Mouse (Mus musculus): ENCODE data around the gene Ankrd44. TPM values are rescaled to one million over a fixed set of nuclear protein-coding genes. Genes with fewer than 3 reads are reported as not detected.

Gene Ankrd44
- polyA plus RNA-seq, 1 experiment from 2014 or later: 25.8 TPM

GRCm38 (mm10) chr1:54841788-54842187 is 84.4 kb downstream of the Ankrd44 start:
- Histone ChIP-seq H3K9me3 (no peaks in the 10 kb centered on the region), H3K4me2 (no peak overlapping the region), H3K4me3 (no peak overlapping the region), H3K4me1 (peaks cover 67% of the 10 kb centered on the region), H3K9ac (no peak overlapping the region), H3K36me3 (no peaks in the 10 kb centered on the region), H3K27me3 (no peaks in the 10 kb centered on the region), H3K27ac (no peak overlapping the region)
- ATAC-seq (ENCODE audit: insufficient number of reproducible peaks, insufficient read depth, low FRiP score, low TSS enrichment, low read depth): no peak
- WGBS: 43% methylated on average over 5 of the region's 5 CpGs

DNA sequence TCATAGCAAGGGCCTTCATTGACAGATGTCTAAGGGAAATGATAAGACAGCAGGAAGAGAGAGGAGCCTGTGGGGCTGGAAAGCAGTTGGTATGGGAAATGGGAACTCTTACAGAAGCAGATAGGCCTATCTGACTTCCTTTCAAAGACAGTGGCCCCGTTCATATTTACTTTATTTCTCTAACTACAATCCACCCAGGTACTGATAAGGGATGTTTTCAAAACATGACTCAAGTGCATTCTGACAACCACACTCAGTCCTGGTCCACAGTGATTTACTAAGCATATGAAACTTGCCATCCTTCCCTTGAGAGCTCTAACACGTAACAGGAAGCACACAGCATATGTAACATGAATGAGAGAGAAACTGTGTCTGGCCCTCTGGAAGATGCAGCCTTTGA is 86.1 kb downstream of the Ankrd44 start:
- H3K9me3 ChIP-seq: no peaks in the 10 kb centered on the region
- ATAC-seq (ENCODE audit: insufficient number of reproducible peaks, insufficient read depth, low FRiP score, low TSS enrichment, low read depth): no peak
- H3K4me1 ChIP-seq: peaks cover 65% of the 10 kb centered on the region
- WGBS: 68% methylated on average over 2 of the region's 2 CpGs
- no peaks in the 10 kb centered on the region for H3K36me3 ChIP-seq
- H3K4me3 ChIP-seq: no peak overlapping the region
- H3K9ac ChIP-seq: no peak overlapping the region
- H3K27me3 ChIP-seq: no peaks in the 10 kb centered on the region
- H3K27ac ChIP-seq: 0 out of 2 replicates have a peak overlapping the region, but pooled peaks have one; percentile 11
- H3K4me2 ChIP-seq: no peak overlapping the region

DNA sequence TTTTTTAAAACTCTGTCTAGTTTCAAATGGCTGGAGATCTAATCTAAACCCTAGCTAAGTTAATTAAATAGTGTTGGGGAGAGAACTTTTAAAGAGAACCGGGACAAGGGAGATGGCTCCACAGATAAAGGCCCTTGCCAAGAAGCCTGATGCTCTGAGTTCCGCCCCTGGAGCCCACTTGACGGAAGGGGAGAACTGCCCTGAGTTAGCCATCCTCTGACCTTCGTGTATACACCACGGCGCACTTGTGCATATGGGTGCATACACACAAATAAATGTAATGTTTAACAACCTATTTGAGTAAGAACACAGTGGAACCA is 87.7 kb downstream of the Ankrd44 start:
- ATAC-seq (ENCODE audit: insufficient number of reproducible peaks, insufficient read depth, low FRiP score, low TSS enrichment, low read depth): no peak
- no peaks in the 10 kb centered on the region for H3K27me3 ChIP-seq
- no peak overlapping the region for H3K9ac ChIP-seq
- H3K36me3 ChIP-seq: no peaks in the 10 kb centered on the region
- H3K4me1 ChIP-seq: peaks cover 58% of the 10 kb centered on the region
- peak overlapping the region; percentile 77 for H3K27ac ChIP-seq
- WGBS: 62% methylated on average over 6 of the region's 6 CpGs
- H3K4me3 ChIP-seq: no peak overlapping the region
- peak overlapping the region; percentile 11; the same call in 1 of the 2 replicates for H3K4me2 ChIP-seq
- no peaks in the 10 kb centered on the region for H3K9me3 ChIP-seq

- no peaks in the 10 kb centered on the region for H3K36me3 ChIP-seq
- no peaks in the 10 kb centered on the region for H3K9me3 ChIP-seq
- H3K4me2 ChIP-seq: peak overlapping the region; percentile 11; the same call in 1 of the 2 replicates
- ATAC-seq (ENCODE audit: insufficient number of reproducible peaks, insufficient read depth, low FRiP score, low TSS enrichment, low read depth): no peak
- no peaks in the 10 kb centered on the region for H3K27me3 ChIP-seq
- H3K4me3 ChIP-seq: no peak overlapping the region
- H3K4me1 ChIP-seq: peaks cover 55% of the 10 kb centered on the region
- H3K27ac ChIP-seq: peak overlapping the region; percentile 77
- 67% methylated on average over 17 of the region's 17 CpGs for WGBS
- no peak overlapping the region for H3K9ac ChIP-seq
Observed at GRCm38 (mm10) chr1:54837721-54838485, 88.3 kb downstream of the Ankrd44 start.

GRCm38 (mm10) chr1:54835661-54836205 is 90.5 kb downstream of the Ankrd44 start:
- Histone ChIP-seq H3K27me3 (no peaks in the 10 kb centered on the region), H3K9ac (no peak overlapping the region), H3K4me1 (peaks cover 46% of the 10 kb centered on the region), H3K4me3 (no peak overlapping the region), H3K4me2 (no peak overlapping the region), H3K27ac (peak overlapping the region; percentile 11; the same call in 1 of the 2 replicates), H3K36me3 (no peaks in the 10 kb centered on the region), H3K9me3 (no peaks in the 10 kb centered on the region)
- ATAC-seq (ENCODE audit: insufficient number of reproducible peaks, insufficient read depth, low FRiP score, low TSS enrichment, low read depth): no peak
- WGBS: 70% methylated on average over 6 of the region's 6 CpGs

DNA sequence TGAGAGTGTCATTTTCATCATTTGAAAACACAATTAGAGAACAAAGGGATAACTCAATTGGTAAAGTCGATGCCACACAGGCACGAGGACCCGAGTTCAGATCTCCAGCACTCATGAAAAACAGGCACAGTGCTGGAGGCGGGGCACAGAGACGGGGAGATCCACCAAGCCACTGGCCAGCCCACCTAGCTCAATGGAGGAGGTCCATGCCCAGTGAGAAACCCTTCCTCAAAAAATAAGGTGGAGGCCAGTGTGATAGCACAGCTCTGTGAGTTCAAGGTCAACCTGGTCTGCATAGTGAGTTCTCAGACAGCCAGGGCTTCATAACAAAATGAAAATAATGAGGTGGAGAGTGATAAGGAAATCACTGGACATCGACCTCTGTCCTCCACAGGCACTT is 93.0 kb downstream of the Ankrd44 start:
- 88% methylated on average over 6 of the region's 6 CpGs for WGBS

DNA sequence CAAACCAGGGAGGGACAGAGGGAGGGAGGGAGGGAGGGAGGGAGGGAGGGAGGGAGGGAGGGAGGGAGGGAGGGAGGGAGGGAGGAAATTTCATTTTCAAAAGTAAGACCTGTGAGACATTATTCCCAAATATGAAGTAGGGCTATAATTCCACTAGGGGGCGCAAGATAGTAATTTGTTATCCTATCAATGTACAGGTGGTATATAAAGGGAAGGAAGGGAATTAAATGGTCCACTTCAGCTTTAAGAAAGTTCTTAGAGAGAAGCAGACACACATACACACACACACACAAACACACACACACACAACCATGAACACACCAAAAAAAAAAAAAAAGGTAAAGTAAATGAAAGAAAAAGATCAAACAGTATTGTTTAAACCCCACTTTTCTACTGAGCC is 93.4 kb downstream of the Ankrd44 start:
- H3K4me2 ChIP-seq: no peak overlapping the region
- no peak for ATAC-seq (ENCODE audit: insufficient number of reproducible peaks, insufficient read depth, low FRiP score, low TSS enrichment, low read depth)
- no peaks in the 10 kb centered on the region for H3K27me3 ChIP-seq
- 0% methylated on average over 1 of the region's 1 CpGs for whole genome bisulfite sequencing
- H3K27ac ChIP-seq: no peak overlapping the region
- no peak overlapping the region for H3K4me3 ChIP-seq
- no peaks in the 10 kb centered on the region for H3K9me3 ChIP-seq
- H3K4me1 ChIP-seq: peaks cover 35% of the 10 kb centered on the region
- H3K36me3 ChIP-seq: no peaks in the 10 kb centered on the region
- H3K9ac ChIP-seq: no peak overlapping the region

More for the DNA sequence above, 93.0 kb downstream of the Ankrd44 start:
- Histone ChIP-seq H3K9me3 (no peaks in the 10 kb centered on the region), H3K27me3 (no peaks in the 10 kb centered on the region), H3K4me3 (no peak overlapping the region), H3K4me1 (peaks cover 40% of the 10 kb centered on the region), H3K27ac (no peak overlapping the region; the same call in 1 of the 2 replicates), H3K9ac (no peak overlapping the region), H3K4me2 (no peak overlapping the region), H3K36me3 (no peaks in the 10 kb centered on the region)
- ATAC-seq (ENCODE audit: insufficient number of reproducible peaks, insufficient read depth, low FRiP score, low TSS enrichment, low read depth): no peak

DNA sequence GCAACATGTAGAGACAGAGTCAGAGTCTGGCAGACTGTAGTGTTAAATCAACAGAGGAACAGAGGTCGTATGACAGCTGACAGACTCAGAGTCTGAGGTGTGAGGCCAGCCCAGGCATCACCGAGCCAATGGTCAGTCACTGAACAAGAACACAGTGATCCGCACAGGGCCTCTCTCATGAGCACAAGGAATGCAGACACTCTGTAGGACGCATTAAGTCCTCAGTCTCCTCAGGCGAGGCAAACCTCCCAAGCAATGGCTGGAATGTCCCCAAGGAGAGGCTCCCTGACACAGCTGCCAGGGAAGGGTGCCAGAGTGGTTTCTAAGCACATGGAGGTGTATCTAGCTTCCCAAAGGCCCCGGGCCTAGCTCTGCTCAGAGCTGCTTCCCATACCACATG is 96.0 kb downstream of the Ankrd44 start:
- Histone ChIP-seq H3K27me3 (no peaks in the 10 kb centered on the region), H3K4me1 (peaks cover 29% of the 10 kb centered on the region), H3K4me2 (no peak overlapping the region), H3K4me3 (no peak overlapping the region), H3K36me3 (no peaks in the 10 kb centered on the region), H3K27ac (no peak overlapping the region), H3K9me3 (no peaks in the 10 kb centered on the region), H3K9ac (no peak overlapping the region)
- no peak for ATAC-seq (ENCODE audit: insufficient number of reproducible peaks, insufficient read depth, low FRiP score, low TSS enrichment, low read depth)
- 51% methylated on average over 6 of the region's 6 CpGs for WGBS

- 89% methylated on average over 5 of the region's 5 CpGs for WGBS
- H3K36me3 ChIP-seq: no peaks in the 10 kb centered on the region
- H3K4me3 ChIP-seq: no peak overlapping the region
- no peaks in the 10 kb centered on the region for H3K9me3 ChIP-seq
- no peak overlapping the region for H3K27ac ChIP-seq
- no peak overlapping the region for H3K4me2 ChIP-seq
- H3K9ac ChIP-seq: no peak overlapping the region
- peaks cover 29% of the 10 kb centered on the region for H3K4me1 ChIP-seq
- no peaks in the 10 kb centered on the region for H3K27me3 ChIP-seq
- no peak for ATAC-seq (ENCODE audit: insufficient number of reproducible peaks, insufficient read depth, low FRiP score, low TSS enrichment, low read depth)
Observed at GRCm38 (mm10) chr1:54829681-54830213, 96.4 kb downstream of the Ankrd44 start.

- no peak overlapping the region for H3K4me2 ChIP-seq
- no peak overlapping the region for H3K4me3 ChIP-seq
- H3K4me1 ChIP-seq: peaks cover 20% of the 10 kb centered on the region
- no peak overlapping the region for H3K9ac ChIP-seq
- H3K27ac ChIP-seq: no peak overlapping the region
- no peaks in the 10 kb centered on the region for H3K9me3 ChIP-seq
- WGBS: 79% methylated on average over 8 of the region's 8 CpGs
- H3K36me3 ChIP-seq: peaks cover 5% of the 10 kb centered on the region
- no peak for ATAC-seq (ENCODE audit: insufficient number of reproducible peaks, insufficient read depth, low FRiP score, low TSS enrichment, low read depth)
- no peaks in the 10 kb centered on the region for H3K27me3 ChIP-seq
Observed at GRCm38 (mm10) chr1:54827827-54828226, 98.4 kb downstream of the Ankrd44 start.

GRCm38 (mm10) chr1:54827351-54827750 is 98.8 kb downstream of the Ankrd44 start:
- Histone ChIP-seq H3K4me2 (no peak overlapping the region), H3K36me3 (peaks cover 9% of the 10 kb centered on the region), H3K27ac (no peak overlapping the region), H3K4me3 (no peak overlapping the region), H3K27me3 (no peaks in the 10 kb centered on the region), H3K9ac (no peak overlapping the region), H3K4me1 (peaks cover 20% of the 10 kb centered on the region), H3K9me3 (no peaks in the 10 kb centered on the region)
- no peak for ATAC-seq (ENCODE audit: insufficient number of reproducible peaks, insufficient read depth, low FRiP score, low TSS enrichment, low read depth)
- 38% methylated on average over 3 of the region's 3 CpGs for WGBS

- no peak overlapping the region for H3K27ac ChIP-seq
- 0 out of 2 replicates have a peak, but pooled peaks have one; percentile 32 for ATAC-seq (ENCODE audit: insufficient number of reproducible peaks, insufficient read depth, low FRiP score, low TSS enrichment, low read depth)
- H3K9me3 ChIP-seq: no peaks in the 10 kb centered on the region
- H3K9ac ChIP-seq: no peak overlapping the region
- H3K4me1 ChIP-seq: peaks cover 20% of the 10 kb centered on the region
- H3K4me2 ChIP-seq: no peak overlapping the region
- 45% methylated on average over 4 of the region's 4 CpGs for WGBS
- H3K4me3 ChIP-seq: no peak overlapping the region
- H3K36me3 ChIP-seq: peaks cover 9% of the 10 kb centered on the region
- no peaks in the 10 kb centered on the region for H3K27me3 ChIP-seq
Observed at GRCm38 (mm10) chr1:54826426-54826986, 99.7 kb downstream of the Ankrd44 start.
